Mouse (Mus musculus) liver, adult 10 weeks (tissue): ENCODE measurements around the gene Eif1ad. TPM values are rescaled to one million over a fixed set of nuclear protein-coding genes. Genes with fewer than 3 reads are reported as not detected.

Experiments
- polyA plus RNA-seq: library from polyadenylated mRNA; stranded (reverse); fragments of 350-450 nt; fragmentation: Illumina TruSeq; extraction: RNeasy Lipid Tissue Mini Kit (QIAGEN cat#74804); gene quantifications from one replicate; pipeline ENCODE4 v1.2.3, GENCODE M21; 2014; ENCODE audit warnings: low read depth, low replicate concordance

Eif1ad gene
- 7.1 TPM for polyA plus RNA-seq

DNA sequence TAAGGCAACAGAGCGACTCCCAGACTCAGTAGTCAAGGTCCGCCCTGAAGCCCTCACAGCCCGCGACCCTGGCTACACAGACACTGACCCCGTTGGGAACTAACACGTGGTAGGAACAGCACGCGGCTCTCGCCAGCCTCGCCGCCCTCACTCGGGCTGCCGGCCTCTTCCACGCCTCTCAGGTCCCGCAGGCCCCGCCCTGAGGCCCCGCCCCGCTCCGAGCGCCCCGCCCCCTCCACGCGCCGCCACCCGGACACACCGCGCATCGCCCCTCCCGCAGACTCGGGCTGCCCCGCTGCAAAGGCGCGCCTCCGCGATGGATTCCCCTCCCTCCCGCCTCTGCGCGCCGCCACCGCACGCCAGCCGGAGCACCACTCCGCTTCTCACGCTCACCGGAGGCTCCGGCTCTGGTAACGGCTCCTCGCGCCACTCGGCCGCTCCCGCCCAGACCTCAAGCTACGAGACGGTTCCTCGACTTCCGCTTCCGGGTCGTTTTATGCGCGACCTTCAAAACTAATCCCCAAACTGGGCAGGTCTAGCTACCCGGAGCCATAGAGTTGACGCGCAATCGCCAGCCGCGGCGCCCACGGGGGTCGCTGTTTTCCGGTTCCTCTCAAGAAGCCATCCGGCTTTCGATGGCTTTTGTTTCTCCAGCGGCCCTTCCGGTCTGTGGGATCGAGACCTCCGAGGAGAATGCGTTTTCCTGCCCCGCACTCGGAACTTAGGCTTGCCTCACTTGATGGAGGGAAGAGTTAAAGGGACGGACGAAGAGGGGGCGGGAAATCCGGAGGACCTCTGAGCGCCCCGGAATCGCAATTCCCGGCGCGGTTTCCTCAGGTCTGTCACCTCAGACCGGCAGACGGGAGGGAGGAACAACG is at the start of gene Eif1ad:
Eif1ad (plus strand) TSS at position 567 of the 878 bp plus-strand sequence.

DNA sequence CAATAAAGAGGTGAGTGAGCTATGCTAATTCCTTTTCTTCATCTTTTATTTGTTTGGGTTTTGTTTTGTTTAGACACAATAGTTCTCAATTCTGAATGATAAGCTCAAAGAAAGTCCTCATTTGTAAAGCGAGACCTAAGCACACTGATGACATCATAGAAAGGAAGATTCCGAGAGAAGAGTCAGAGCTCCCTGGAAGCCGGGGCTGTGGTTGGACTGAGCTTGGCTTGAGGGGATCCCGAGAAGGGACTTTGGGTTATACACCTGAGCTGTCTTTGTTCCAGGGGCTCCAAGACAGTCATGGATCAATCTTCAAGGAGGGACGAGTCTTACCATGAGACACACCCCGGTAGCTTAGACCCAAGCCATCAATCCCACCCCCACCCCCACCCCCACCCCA is 31.1 kb upstream of the Eif1ad start, which contains the start of gene Catsper1:
Catsper1 (plus strand) TSS at position 301 of the 400 bp plus-strand sequence.

DNA sequence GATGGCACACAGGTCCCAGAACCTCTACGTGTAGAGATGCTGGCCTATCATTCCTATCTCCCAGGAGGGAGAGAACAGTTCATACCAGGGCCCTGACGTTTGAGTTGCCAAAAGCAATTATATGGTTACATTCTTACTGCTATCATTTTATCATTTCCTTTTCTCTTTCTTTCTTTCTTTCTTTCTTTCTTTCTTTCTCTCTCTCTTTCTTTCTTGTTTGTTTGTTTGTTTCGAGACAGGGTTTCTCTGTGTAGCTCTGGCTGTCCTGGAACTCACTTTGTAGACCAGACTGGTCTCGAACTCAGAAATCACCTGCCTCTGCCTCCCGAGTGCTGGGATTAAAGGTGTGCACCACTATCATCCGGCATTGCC is 17.1 kb upstream of the Eif1ad start, which contains the start of gene Cst6:
Cst6 (minus strand) TSS at position 73 of the 372 bp plus-strand sequence.

DNA sequence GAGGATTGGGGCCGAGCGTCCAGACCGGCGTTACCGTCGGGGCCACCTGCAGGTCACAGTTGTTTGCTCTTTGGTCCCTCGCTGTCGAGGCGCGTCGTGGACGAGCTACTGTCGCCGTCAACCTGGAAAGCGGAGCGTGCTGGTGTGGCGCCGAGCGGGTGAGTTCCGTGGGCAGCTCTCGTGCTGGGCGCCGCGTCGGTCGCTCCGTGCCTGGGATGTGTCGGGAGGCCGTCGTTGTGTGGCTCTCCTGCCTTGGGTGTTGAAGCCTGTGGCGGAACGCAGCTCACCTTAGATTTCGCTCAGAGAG is 465 bp downstream of the Eif1ad start, which contains the start of gene Banf1:
Banf1 (minus strand) TSS at position 116 of the 307 bp plus-strand sequence.

DNA sequence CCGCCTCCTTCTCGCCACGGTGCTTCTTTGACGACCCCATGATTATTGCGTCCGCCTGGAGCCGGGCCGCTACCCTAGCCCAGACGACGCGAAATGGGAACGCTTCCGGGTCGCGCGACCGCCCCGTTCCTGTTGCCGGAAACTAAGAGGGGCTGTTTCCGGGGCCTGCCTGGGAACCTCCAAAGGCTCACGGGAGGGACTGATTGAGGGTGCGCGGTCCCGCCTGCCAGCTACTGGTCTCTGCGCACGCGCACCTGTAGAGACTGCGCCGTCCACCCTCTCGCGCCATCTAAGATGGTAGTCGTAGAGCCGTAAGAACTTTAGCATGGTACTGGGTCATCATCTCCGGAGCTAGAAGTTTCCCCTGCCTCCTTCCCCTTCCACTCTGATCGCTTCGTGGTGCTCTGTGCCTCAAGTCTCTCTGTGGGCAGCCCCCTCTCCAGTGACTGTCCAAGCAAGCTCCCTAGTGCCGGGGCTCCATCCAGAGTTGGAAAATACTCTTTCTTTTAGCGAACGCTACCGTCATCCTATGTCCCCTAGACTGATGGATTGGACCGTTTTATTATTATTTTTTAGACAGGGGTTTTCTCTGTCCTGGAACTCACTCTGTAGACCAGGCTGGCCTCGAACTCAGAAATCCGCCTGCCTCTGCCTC is 22.2 kb downstream of the Eif1ad start, which contains the start of gene Sart1:
Sart1 (minus strand) TSS at position 116 of the 655 bp plus-strand sequence.

DNA sequence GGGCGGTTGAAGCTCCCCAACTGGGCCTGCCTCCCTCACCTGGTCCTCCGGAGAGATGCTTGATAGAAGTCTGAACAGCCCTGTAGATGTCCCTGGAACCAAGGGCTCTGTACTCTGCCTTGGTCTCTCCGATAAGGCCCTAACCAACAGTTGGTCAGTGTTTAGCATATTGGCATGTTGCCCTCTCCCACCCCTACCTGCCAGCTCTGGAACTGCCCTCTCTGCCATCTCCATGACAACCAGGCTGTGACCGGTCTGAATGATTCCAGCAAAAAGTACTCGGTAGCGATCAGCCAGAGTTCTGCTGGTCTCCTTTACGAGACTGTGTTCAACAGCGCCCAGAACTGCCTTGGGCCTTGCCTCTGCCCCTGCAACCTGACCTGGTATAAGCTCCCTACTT is 35.8 kb downstream of the Eif1ad start, which contains the start of gene Tsga10ip:
Tsga10ip (minus strand) TSS at position 234 of the 400 bp plus-strand sequence.

Other genes with a start within 250 kb of the Eif1ad start
- gene Klc2, start 248.2 kb upstream of the Eif1ad start, polyA plus RNA-seq, result 0.93 TPM
- 0.53 TPM for gene Pacs1, start 93.6 kb upstream of the Eif1ad start, polyA plus RNA-seq
- gene Sf3b2, start 71.3 kb upstream of the Eif1ad start, polyA plus RNA-seq, result 25.1 TPM
- gene Gal3st3, start 68.4 kb upstream of the Eif1ad start, polyA plus RNA-seq, result not detected
- not detected for gene Catsper1, start 31.0 kb upstream of the Eif1ad start, polyA plus RNA-seq
- gene Cst6, start 17.2 kb upstream of the Eif1ad start, polyA plus RNA-seq, result not detected
- 7.5 TPM for gene Banf1, start 427 bp downstream of the Eif1ad start, polyA plus RNA-seq
- gene Sart1, start 22.0 kb downstream of the Eif1ad start, polyA plus RNA-seq, result 4.6 TPM
- gene Tsga10ip, start 35.8 kb downstream of the Eif1ad start, polyA plus RNA-seq, result not detected
- gene Drap1, start 58.2 kb downstream of the Eif1ad start, polyA plus RNA-seq, result 7.4 TPM
- 0.58 TPM for gene AI837181, start 58.4 kb downstream of the Eif1ad start, polyA plus RNA-seq
- gene Fosl1, start 80.8 kb downstream of the Eif1ad start, polyA plus RNA-seq, result not detected
- gene Ccdc85b, start 91.2 kb downstream of the Eif1ad start, polyA plus RNA-seq, result 0.11 TPM
- gene Fibp, start 93.9 kb downstream of the Eif1ad start, polyA plus RNA-seq, result 5.5 TPM
- gene Ctsw, start 101.8 kb downstream of the Eif1ad start, polyA plus RNA-seq, result not detected
- gene Efemp2, start 107.2 kb downstream of the Eif1ad start, polyA plus RNA-seq, result not detected
- gene Mus81, start 121.7 kb downstream of the Eif1ad start, polyA plus RNA-seq, result 0.74 TPM
- 109 TPM for gene Cfl1, start 123.7 kb downstream of the Eif1ad start, polyA plus RNA-seq
- not detected for gene 1700020D05Rik, start 137.0 kb downstream of the Eif1ad start, polyA plus RNA-seq
- 0.64 TPM for gene Snx32, start 143.8 kb downstream of the Eif1ad start, polyA plus RNA-seq
- not detected for gene Ovol1, start 193.9 kb downstream of the Eif1ad start, polyA plus RNA-seq
- not detected for gene Ap5b1, start 201.3 kb downstream of the Eif1ad start, polyA plus RNA-seq
- 3.4 TPM for gene Rnaseh2c, start 235.1 kb downstream of the Eif1ad start, polyA plus RNA-seq
- gene Kat5, start 243.5 kb downstream of the Eif1ad start, polyA plus RNA-seq, result 7.2 TPM